Mouse (Mus musculus) intestine, embryonic 14.5 days (tissue): ENCODE results near the gene Pip5k1b. TPM values are rescaled to one million over a fixed set of nuclear protein-coding genes. Genes with fewer than 3 reads are reported as not detected.

Experiments used
- ATAC-seq: fragments of 200-750 bp; cut with Nextera tagmentation; replicated peaks from 2 replicates; pipeline ENCODE4 v1.8.0; 2017; ENCODE audit warnings: low read depth, moderate number of reproducible peaks, moderate TSS enrichment, moderate library complexity; ENCODE audit not compliant: low FRiP score, low TSS enrichment
- DNase-seq: peaks from one replicate; pipeline ENCODE4 v3.0.0-alpha.2; 2018; ENCODE audit warnings: low spot score
- H3K27ac ChIP-seq: fragments of 300-500 bp; sonication (generic); 2 replicates; pipeline ENCODE4 v1.5.1; 2014; ENCODE audit warnings: low read depth, mild to moderate bottlenecking, control low read depth
- H3K27me3 ChIP-seq: fragments of 300-500 bp; sonication (generic); replicated peaks from 2 replicates; pipeline ENCODE4 v1.6.1; 2014; ENCODE audit warnings: low read length, control low read depth; ENCODE audit not compliant: control insufficient read depth, insufficient read depth
- H3K36me3 ChIP-seq: fragments of 300-500 bp; sonication (generic); 2 replicates; pipeline ENCODE4 v1.6.1; 2014; ENCODE audit warnings: low read length, control low read depth; ENCODE audit not compliant: control insufficient read depth, insufficient read depth
- H3K4me1 ChIP-seq: fragments of 300-500 bp; sonication (generic); replicated peaks from 2 replicates; pipeline ENCODE4 v1.6.1; 2014; ENCODE audit warnings: low read length, control low read depth, mixed read lengths; ENCODE audit not compliant: control insufficient read depth, insufficient read depth
- H3K4me2 ChIP-seq: fragments of 300-500 bp; sonication (generic); 2 replicates; pipeline ENCODE4 v1.6.1; 2014; ENCODE audit warnings: low read length
- H3K4me3 ChIP-seq: fragments of 300-500 bp; sonication (generic); 2 replicates; pipeline ENCODE4 v1.5.1; 2014; ENCODE audit warnings: low read depth, low read length, control low read depth, mixed read lengths
- H3K9ac ChIP-seq: fragments of 300-500 bp; sonication (generic); 2 replicates; pipeline ENCODE4 v1.6.1; 2014; ENCODE audit warnings: mild to moderate bottlenecking, low read length
- H3K9me3 ChIP-seq: fragments of 300-500 bp; sonication (generic); 2 replicates; pipeline ENCODE4 v1.6.1; 2016; ENCODE audit warnings: low read length, control low read depth; ENCODE audit not compliant: control insufficient read depth
- WGBS: fragments of 180-500 bp; shearing (Covaris S2); extraction: QIAGEN DNeasy Blood & Tissue Kit; methylation state at CpG from one replicate; pipeline ENCODE4 v1.1.7; 2014; 5-methylcytosine and 5-hydroxymethylcytosine counted together
- polyA plus RNA-seq: library from polyadenylated mRNA; unstranded; fragments of >200 nt; fragmentation: Nextera tagmentation; extraction: Ambion mirVana; gene quantifications from 2 replicates; pipeline ENCODE4 v1.2.1, GENCODE M21; 2014

The Pip5k1b gene
- polyA plus RNA-seq, 1 experiment from 2014 or later: 12.4 TPM

- H3K4me2 ChIP-seq: no peak overlapping the region
- no peak for DNase-seq
- H3K27me3 ChIP-seq: no peaks in the 10 kb centered on the region
- H3K4me1 ChIP-seq: peaks cover 5% of the 10 kb centered on the region
- H3K9me3 ChIP-seq: no peaks in the 10 kb centered on the region
- H3K9ac ChIP-seq: no peak overlapping the region
- WGBS: 80% methylated on average over 3 of the region's 3 CpGs
- H3K36me3 ChIP-seq: peaks cover 10% of the 10 kb centered on the region; the same call in 1 of the 2 replicates
- no peak overlapping the region for H3K27ac ChIP-seq
- no peak for ATAC-seq
- no peak overlapping the region for H3K4me3 ChIP-seq
These were observed 281.4 kb downstream of the Pip5k1b start for GRCm38 (mm10) chr19:24274281-24274680.

GRCm38 (mm10) chr19:24271746-24272426 lies 283.8 kb downstream of the Pip5k1b start:
- H3K9me3 ChIP-seq: no peaks in the 10 kb centered on the region
- no peak overlapping the region for H3K4me3 ChIP-seq
- H3K36me3 ChIP-seq: peaks cover 11% of the 10 kb centered on the region; the same call in 1 of the 2 replicates
- no peak overlapping the region for H3K9ac ChIP-seq
- DNase-seq: peak; percentile 93
- peak overlapping the region; percentile 20; the same call in 1 of the 2 replicates for H3K27ac ChIP-seq
- no peaks in the 10 kb centered on the region for H3K27me3 ChIP-seq
- peak overlapping the region; percentile 38 for H3K4me2 ChIP-seq
- ATAC-seq: peak; percentile 90
- WGBS: 44% methylated on average over 16 of the region's 16 CpGs
- 0 out of 2 replicates have a peak, but pooled peaks cover 5% of the 10 kb centered on the region for H3K4me1 ChIP-seq

GRCm38 (mm10) chr19:24271326-24271725 lies 284.3 kb downstream of the Pip5k1b start:
- peak overlapping the region; percentile 20; the same call in 1 of the 2 replicates for H3K27ac ChIP-seq
- no peaks in the 10 kb centered on the region for H3K27me3 ChIP-seq
- DNase-seq (peak; percentile 62), ATAC-seq (peak; percentile 80)
- H3K4me1 ChIP-seq: 0 out of 2 replicates have a peak, but pooled peaks cover 5% of the 10 kb centered on the region
- peak overlapping the region; percentile 38 for H3K4me2 ChIP-seq
- peaks cover 15% of the 10 kb centered on the region; the same call in 1 of the 2 replicates for H3K36me3 ChIP-seq
- no peak overlapping the region for H3K4me3 ChIP-seq
- 43% methylated on average over 7 of the region's 7 CpGs for WGBS
- H3K9me3 ChIP-seq: no peaks in the 10 kb centered on the region
- no peak overlapping the region for H3K9ac ChIP-seq

- WGBS: 54% methylated on average over 4 of the region's 4 CpGs
- DNase-seq (no peak), ATAC-seq (no peak)
- H3K4me2 ChIP-seq: no peak overlapping the region
- no peak overlapping the region for H3K4me3 ChIP-seq
- peaks cover 14% of the 10 kb centered on the region; the same call in 1 of the 2 replicates for H3K36me3 ChIP-seq
- no peaks in the 10 kb centered on the region for H3K27me3 ChIP-seq
- no peak overlapping the region for H3K9ac ChIP-seq
- H3K27ac ChIP-seq: no peak overlapping the region
- 0 out of 2 replicates have a peak, but pooled peaks cover 5% of the 10 kb centered on the region for H3K4me1 ChIP-seq
- H3K9me3 ChIP-seq: no peaks in the 10 kb centered on the region
These were observed 287.1 kb downstream of the Pip5k1b start for GRCm38 (mm10) chr19:24268531-24268930.

GRCm38 (mm10) chr19:24266046-24266830 lies 289.4 kb downstream of the Pip5k1b start:
- peak; percentile 69 for DNase-seq
- no peak; the same call in 1 of the 2 replicates for ATAC-seq
- WGBS: 69% methylated on average over 7 of the region's 7 CpGs
- Histone ChIP-seq H3K27ac (peak overlapping the region; percentile 60), H3K4me2 (0 out of 2 replicates have a peak overlapping the region, but pooled peaks have one; percentile 2), H3K27me3 (no peaks in the 10 kb centered on the region), H3K36me3 (peaks cover 11% of the 10 kb centered on the region; the same call in 1 of the 2 replicates), H3K4me1 (0 out of 2 replicates have a peak, but pooled peaks cover 5% of the 10 kb centered on the region), H3K9ac (no peak overlapping the region), H3K4me3 (no peak overlapping the region), H3K9me3 (no peaks in the 10 kb centered on the region)

- Histone ChIP-seq H3K27ac (no peak overlapping the region), H3K27me3 (no peaks in the 10 kb centered on the region), H3K4me3 (no peak overlapping the region), H3K9me3 (no peaks in the 10 kb centered on the region), H3K4me1 (0 out of 2 replicates have a peak, but pooled peaks cover 5% of the 10 kb centered on the region), H3K4me2 (no peak overlapping the region), H3K9ac (no peak overlapping the region), H3K36me3 (peaks cover 15% of the 10 kb centered on the region; the same call in 1 of the 2 replicates)
- 47% methylated on average over 7 of the region's 7 CpGs for WGBS
- peak; percentile 83 for ATAC-seq
- peak; percentile 86 for DNase-seq
These were observed 290.7 kb downstream of the Pip5k1b start for GRCm38 (mm10) chr19:24264991-24265390.

GRCm38 (mm10) chr19:24262736-24263135 lies 292.9 kb downstream of the Pip5k1b start:
- WGBS: 91% methylated on average over 14 of the region's 14 CpGs

More at GRCm38 (mm10) chr19:24262736-24263135, 292.9 kb downstream of the Pip5k1b start:
- Histone ChIP-seq H3K4me1 (0 out of 2 replicates have a peak, but pooled peaks cover 4% of the 10 kb centered on the region), H3K4me2 (no peak overlapping the region), H3K36me3 (peaks cover 15% of the 10 kb centered on the region; the same call in 1 of the 2 replicates), H3K27ac (no peak overlapping the region), H3K4me3 (no peak overlapping the region), H3K27me3 (no peaks in the 10 kb centered on the region), H3K9ac (no peak overlapping the region), H3K9me3 (no peaks in the 10 kb centered on the region)
- DNase-seq (no peak), ATAC-seq (no peak)
